Mouse (Mus musculus) adrenal gland, adult 18-20 months (tissue): Measurements from ENCODE around the gene Cybc1. TPM values are rescaled to one million over a fixed set of nuclear protein-coding genes. Genes with fewer than 3 reads are reported as not detected.

Experiments used
- DNase-seq, 2 experiments: peaks; one replicate each; pipeline ENCODE4 v3.0.0; 2021 to 2022; ENCODE audit warnings: low spot score in 2 of 2
- long read RNA-seq, 2 experiments: library from polyadenylated mRNA; stranded (forward); transcript quantifications; one replicate each; pipeline ENCODE4 v2.0.0; 2021
- total RNA-seq, 2 experiments: library from RNA; stranded (reverse); gene quantifications; 1 replicate in 1 of 2; 2 replicates in 1 of 2; pipeline ENCODE4 v1.2.3; 2021

Gene Cybc1
- 10 to 100 TPM; 21.7 to 25.2 TPM for total RNA-seq
- long read RNA-seq, experiment 1, transcript Cybc1-201 (7 exons, 2,417 nt), result major isoform, 18 of 28 reads
- long read RNA-seq, experiment 1, partial matches to known transcripts, result 1 of 28 reads
- long read RNA-seq, experiment 1, other reads (novel, unspliced or antisense), result 8 of 28 reads
- long read RNA-seq, experiment 2, transcript Cybc1-201 (7 exons, 2,417 nt), result major isoform, 69 of 102 reads
- long read RNA-seq, experiment 2, partial matches to known transcripts, result 3 of 102 reads
- long read RNA-seq, experiment 2, other reads (novel, unspliced or antisense), result 27 of 102 reads

- peak; percentile 60 to 63 for DNase-seq
Measured at GRCm38 (mm10) chr11:121229018-121229439, at the start of gene Cybc1. Cybc1 (minus strand) TSS chr11:121229322.

- DNase-seq, result no peak
Measured at GRCm38 (mm10) chr11:121278011-121278410, 48.9 kb upstream of the Cybc1 start.

DNA sequence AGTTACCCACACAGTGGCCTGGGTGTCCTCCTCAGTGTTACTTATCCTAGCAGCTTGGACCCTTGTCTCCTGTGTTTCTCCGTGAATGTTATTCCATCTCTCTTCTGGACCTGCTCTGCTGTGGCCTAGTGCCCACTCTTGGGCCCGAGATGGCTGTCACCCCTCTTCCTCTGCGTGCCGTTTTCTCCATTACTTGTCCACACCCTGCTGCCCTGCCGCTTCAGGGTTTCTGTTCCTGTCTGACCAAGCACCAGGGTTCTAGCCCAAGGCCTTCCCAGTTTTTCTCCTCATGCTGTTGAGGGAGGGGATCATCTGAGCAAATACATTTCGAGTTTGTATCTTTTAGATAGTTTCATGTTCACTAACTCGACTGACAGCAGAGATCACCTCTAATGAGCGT is 48.4 kb upstream of the Cybc1 start:
- no peak for DNase-seq

DNA sequence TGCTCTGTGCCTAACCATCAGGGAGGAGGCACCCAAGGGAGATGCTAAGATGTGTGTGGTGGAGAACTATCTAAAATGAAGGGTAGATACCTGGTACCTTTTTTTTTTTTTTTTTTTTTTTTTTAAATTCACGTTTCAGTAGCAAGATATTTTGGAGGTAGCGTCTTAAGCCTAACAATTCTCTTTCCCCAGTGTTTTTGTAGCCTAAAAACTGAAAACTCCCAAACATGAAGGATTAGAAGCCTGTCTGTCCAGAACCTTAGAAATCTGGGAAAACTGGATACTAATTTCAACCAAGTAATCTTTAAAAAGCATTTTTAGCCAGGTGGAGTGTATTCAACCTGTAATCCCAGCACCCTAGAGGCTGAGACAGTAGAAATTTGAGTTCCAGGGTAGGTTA is 32.0 kb upstream of the Cybc1 start:
- DNase-seq, result no peak

DNA sequence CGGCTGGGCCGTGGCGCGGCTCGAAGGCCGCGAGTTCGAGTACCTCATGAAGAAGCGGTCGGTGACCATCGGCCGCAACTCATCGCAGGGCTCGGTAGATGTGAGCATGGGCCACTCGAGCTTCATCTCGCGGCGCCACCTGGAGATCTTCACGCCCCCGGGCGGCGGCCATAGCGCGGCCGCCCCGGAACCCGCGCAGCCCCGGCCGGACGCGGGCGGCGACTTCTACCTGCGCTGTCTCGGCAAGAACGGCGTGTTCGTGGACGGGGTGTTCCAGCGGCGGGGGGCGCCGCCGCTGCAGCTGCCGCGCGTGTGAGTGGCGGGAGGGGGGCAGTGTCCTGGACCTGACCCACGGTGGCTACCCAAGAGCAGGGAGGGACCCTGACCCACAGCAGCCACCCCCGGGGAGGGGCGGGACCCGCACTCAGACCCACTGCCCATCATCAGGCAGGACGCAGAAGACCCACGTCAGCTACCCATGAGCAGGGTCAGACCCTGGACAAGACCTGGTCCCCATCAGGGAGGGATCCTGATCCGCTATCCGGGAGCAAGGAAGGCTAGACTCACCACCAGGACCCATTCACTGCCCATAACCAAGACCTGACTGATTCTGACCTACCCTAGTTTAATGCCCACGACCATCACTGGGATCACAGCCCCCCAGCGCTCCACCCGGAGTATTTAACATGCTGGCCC is 31.2 kb upstream of the Cybc1 start:
- peak in 1 of 2 experiments; percentile 28 for DNase-seq

DNA sequence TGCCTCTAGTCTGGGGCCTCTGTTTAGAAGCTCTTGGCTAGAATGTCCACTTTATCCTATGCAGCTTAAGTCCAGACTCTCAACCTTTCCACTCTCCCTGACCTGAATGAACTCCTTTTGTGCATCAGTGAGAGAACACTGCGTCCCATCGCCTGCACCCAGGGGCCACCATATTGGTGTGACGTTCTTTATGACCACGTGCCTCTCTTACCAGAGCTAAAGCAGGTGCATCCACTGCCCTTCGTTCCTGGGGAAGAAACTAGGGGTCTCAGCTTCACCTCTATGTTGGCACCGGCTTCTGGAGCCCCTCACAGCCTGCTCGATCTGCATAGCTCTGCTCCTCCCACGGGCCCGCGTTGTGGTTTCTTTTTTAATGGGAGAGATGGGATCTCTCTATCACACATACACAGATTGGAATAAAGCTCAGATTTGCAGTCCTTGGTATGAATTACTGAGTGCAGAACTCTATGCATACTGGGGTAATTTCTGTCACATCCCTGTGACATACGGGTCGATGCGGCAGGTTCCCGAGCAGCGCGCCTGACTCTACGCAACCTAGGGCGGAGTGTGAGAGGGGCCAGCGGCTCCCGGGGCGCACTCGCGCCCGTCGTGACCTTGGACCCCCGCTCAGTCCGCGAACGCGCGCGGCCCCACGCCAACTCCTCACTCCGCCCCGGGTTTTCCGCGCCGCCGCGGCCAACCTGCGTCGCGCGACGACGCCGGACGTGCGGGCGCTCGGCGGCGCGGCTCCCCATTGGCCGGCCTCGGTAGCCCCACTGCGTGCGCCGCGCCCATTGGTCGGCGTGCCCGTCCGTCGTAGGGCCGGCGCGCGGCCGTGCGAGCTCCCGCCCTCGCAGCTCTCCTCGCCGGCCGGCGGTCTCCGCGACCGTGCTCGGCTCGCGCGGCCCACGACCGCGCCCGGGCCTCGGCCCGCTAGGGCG is 30.3 kb upstream of the Cybc1 start, which contains the start of gene Foxk2:
Foxk2 (plus strand) TSS at position 831 of the 941 bp plus-strand sequence.
- DNase-seq, result peak; percentile 88 to 95

DNA sequence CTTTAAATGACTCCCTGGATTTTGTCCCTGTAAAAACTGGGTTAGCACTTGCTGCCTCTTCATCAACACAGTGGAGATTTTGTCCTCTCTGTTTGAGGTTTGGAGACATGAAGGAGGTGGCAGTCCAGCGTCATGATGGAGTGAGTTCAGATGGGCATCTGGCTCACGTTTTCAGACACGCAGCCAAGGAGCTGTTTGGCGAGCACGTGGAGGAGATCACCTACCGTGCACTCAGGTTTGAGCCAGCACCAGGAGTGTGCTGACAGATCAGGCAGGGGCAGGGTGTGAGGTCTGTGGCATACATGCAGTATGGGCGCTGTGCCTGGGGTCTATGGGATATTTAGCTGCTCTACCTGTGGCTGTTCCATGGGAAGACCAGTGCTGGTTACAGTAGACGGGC is 21.1 kb upstream of the Cybc1 start:
- no peak for DNase-seq

DNA sequence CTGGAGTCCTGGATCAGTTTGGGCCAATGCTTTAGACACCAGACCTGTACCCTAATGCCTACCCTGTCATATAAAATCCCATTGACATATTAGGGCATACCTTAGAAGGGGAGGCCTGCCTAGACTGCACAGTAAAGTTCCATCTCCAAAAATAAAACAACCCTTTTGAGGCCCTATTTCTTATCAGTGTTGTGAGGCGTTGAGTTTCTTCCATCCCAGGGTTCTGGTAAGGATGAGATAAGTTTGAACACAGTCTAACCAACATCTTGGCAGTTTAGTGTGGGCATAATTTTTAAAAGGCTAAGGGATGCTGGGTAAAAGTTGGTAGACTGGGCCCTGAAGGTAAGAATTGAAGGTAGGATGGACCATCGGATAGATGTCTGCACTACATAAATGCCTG is 10.5 kb upstream of the Cybc1 start:
- DNase-seq, result no peak

GRCm38 (mm10) chr11:121237345-121238128 is 8.4 kb upstream of the Cybc1 start:
- no peak for DNase-seq

GRCm38 (mm10) chr11:121236564-121237344 is 7.6 kb upstream of the Cybc1 start, which contains the start of gene Narf:
Narf (plus strand) TSS chr11:121237253.
- peak; percentile 90 to 93 for DNase-seq

- no peak for DNase-seq
Measured at GRCm38 (mm10) chr11:121235475-121236238, 6.5 kb upstream of the Cybc1 start.

GRCm38 (mm10) chr11:121232706-121233105 is 3.6 kb upstream of the Cybc1 start:
- no peak for DNase-seq

DNA sequence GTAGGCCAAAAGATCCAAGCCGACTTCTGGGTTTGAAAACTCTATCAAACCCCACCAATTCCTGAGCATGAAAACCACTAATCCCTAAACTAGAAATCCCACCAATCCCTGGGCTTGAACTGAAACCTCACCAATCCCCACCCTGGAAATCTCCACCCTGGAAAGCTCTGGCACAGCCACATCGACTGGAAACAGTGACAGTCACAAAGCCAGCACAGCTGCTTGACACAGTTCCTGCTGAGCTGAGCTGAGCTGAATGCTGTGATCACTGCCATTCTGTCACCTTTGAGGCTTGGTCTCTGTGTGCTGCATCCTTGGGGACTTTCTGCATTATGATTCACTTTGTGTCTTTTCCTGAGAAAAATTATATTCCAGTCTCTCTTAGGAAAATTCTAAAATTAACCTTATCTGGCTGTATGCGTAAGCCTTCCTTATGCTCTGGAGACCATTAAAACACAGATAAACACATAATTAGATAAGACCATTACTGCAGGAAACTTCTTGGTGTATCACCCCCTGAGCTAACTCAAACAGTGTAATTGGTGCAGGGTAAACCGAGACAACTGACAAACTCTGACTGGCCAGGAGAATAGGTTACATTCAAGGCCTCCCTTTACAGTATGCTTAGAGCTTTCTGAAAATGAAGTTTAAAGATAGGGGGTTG is 2.6 kb upstream of the Cybc1 start:
- DNase-seq, result no peak

DNA sequence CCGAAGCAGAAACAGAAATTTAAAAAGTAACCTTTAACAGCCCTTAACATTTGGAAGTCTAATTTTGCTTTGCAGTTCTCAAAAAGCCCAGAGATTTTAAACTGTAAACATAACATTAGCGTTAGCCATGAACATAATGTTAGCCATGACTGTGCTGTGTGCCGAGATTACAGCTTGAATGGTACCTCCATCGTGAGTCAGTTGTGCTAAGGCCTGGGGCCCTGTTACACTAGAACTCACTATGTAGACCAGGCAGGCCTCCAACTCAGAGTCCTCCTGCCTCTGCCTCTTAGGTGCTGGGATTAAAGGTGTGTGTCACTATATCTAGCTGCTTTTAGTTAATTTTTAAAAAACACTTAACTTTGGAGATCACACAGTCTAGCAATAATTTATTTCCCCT is 2.1 kb upstream of the Cybc1 start:
- no peak for DNase-seq

DNA sequence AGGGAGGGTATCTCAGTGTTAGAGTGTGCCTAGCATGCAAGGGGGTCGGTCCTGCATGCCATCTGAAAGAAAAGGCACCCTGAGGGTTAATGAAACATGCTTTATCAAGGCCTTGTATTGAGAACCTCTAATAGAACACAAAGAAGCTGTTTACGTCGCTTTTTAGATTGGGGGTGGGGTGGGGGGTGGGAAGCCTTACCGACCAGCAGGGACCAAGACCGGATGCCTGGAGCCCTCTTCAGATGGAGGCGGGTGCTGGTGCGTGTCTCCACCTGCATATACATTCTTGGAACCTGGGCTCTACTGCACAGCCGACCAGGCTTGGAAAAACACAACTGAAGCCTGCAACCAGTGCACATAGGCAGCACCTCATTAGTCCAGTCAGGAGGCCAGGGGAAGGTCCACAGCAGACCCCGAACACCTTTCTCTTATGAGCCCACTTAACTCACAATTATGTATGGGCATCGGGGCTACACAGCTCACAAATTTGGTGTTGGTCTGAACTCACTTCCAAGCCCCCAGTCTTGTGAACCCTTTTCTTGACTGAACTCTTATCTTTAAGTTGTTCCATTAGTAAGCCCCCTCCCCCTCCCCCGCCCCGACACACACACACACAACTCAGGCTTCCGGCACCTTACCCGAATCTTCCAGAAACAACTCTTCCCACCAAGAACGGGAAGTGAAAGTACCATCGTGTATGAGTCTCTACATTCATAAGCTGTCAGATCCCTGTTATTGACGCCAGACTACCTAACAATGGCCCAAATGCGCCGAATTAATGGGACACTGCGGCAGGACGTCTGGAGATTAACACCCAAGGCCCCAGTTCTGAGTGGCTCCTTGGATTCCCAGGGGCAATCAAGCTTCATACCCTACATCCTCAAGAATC is 749 bp downstream of the Cybc1 start:
- DNase-seq, result no peak

GRCm38 (mm10) chr11:121221321-121222010 is 7.7 kb downstream of the Cybc1 start:
- no peak for DNase-seq

DNA sequence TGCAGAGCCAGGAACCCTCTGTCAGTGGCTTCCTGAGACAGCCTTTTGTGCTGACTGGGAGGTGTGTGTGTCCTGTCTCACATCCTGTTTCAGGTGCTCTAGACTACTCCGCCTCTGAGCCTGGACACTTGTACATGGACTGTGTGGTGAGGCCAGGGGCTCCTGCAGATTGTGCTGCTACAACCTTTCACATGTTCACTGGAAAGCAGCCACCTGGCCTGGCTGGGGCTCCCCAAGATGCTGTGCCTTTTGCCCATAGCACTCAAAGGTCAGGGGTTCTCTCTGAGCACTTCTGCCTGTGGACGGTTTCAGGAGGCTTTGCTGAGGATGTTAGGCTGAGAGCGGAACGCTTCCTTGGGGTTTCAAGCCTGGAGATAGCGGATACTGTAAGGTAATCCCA is 8.4 kb downstream of the Cybc1 start:
- no peak for DNase-seq
